Mouse (Mus musculus) thymus, adult 2 months (tissue): ENCODE results near the gene Man1c1. TPM values are rescaled to one million over a fixed set of nuclear protein-coding genes. Genes with fewer than 3 reads are reported as not detected.

Experiments
- DNase-seq: peaks from one replicate; pipeline ENCODE4 v3.0.0; 2021
- H3K27ac ChIP-seq: fragments of 200-500 bp; 2 replicates; pipeline ENCODE4 v1.5.1; 2012; ENCODE audit warnings: low read length, control low read depth; ENCODE audit not compliant: control insufficient read depth, insufficient read depth
- H3K27me3 ChIP-seq: fragments of 200-500 bp; 2 replicates; pipeline ENCODE4 v1.6.1; 2012; ENCODE audit warnings: mild to moderate bottlenecking, low read length, moderate library complexity, mixed read lengths; ENCODE audit not compliant: control insufficient read depth, insufficient read depth
- H3K36me3 ChIP-seq: fragments of 200-500 bp; 2 replicates; pipeline ENCODE4 v1.6.1; 2012; ENCODE audit warnings: mild to moderate bottlenecking, low read length, moderate library complexity; ENCODE audit not compliant: control insufficient read depth, insufficient read depth
- H3K4me1 ChIP-seq: fragments of 200-500 bp; replicated peaks from 2 replicates; pipeline ENCODE4 v1.6.1; 2012; ENCODE audit warnings: low read length; ENCODE audit not compliant: control insufficient read depth, insufficient read depth
- H3K4me3 ChIP-seq: fragments of 200-500 bp; 2 replicates; pipeline ENCODE4 v1.5.1; 2012; ENCODE audit warnings: mild to moderate bottlenecking, low read length, control low read depth, moderate library complexity; ENCODE audit not compliant: control insufficient read depth, insufficient read depth
- CTCF ChIP-seq: fragments of 200-500 bp; IDR thresholded peaks from 2 replicates; pipeline ENCODE4 v1.5.1; 2012; ENCODE audit warnings: mild to moderate bottlenecking, control low read depth, low read length, moderate library complexity, borderline replicate concordance; ENCODE audit not compliant: control insufficient read depth, poor library complexity, insufficient read depth; ENCODE audit errors: extremely low read depth
- POLR2A ChIP-seq: fragments of 200-500 bp; IDR thresholded peaks from 2 replicates; pipeline ENCODE4 v1.6.1; 2012; ENCODE audit warnings: mild to moderate bottlenecking, low read length, control low read depth, moderate library complexity; ENCODE audit not compliant: control insufficient read depth, poor library complexity, insufficient read depth; ENCODE audit errors: extremely low read depth
- WGBS: fragments of 180-500 bp; shearing (Covaris S2); methylation state at CpG from one replicate; pipeline ENCODE4 v1.1.7; 2018; 5-methylcytosine and 5-hydroxymethylcytosine counted together
- polyA plus RNA-seq: library from polyadenylated mRNA; depleted of rRNA; stranded (reverse); fragments of >200 nt; gene quantifications from 2 replicates; pipeline ENCODE4 v1.2.3, GENCODE M21; 2012; rRNA removed

The Man1c1 gene
- polyA plus RNA-seq, 1 experiment = 5.5 TPM

DNA sequence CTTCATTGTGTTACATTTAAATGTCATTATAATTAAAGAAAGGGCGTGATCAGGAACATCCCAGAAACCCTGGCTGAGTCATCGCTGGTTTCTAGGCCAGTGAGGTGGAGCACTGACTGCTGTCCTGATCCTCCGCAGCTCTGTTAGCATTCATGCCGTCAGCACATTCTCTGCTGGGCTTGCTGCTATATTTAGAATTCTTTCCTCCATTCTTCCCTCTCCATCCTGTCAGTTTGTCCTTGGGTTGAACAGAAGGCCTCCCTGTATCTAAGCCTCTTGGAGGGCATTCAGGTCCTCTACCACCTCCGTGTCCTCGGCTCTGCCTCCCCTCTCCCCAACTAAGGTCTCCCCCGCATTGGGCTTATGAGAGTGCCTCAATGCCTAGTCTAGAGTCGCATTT, 187.1 kb downstream of the Man1c1 start:
- H3K27ac ChIP-seq = no peak overlapping the region
- WGBS = 91% methylated on average over 8 of the region's 8 CpGs

DNA sequence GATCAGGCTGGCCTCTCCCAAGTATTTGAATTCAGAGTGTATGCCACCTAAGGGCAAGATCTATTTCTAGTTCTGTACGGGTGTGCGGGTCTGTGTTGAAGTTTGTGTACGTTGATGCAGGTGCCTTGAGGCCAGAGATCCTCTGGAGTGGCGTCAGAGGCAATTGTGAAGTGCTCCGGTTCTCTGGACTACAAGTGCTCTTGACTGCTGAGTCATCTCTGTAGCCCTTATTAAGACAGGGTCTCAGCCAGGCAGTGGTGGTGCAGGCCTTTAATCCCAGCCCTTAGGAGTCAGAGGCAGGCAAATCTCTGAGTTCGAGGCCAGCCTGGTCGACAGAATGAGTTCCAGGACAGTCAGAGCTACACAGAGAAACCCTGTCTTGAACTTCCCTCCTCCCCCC, 188.5 kb downstream of the Man1c1 start:
- H3K27ac ChIP-seq = no peak overlapping the region
- H3K4me1 ChIP-seq = peaks cover 10% of the 10 kb centered on the region

More for the DNA sequence above, 187.1 kb downstream of the Man1c1 start:
- no peak for DNase-seq
- H3K27me3 ChIP-seq = no peaks in the 10 kb centered on the region
- no peak for TF ChIP-seq POLR2A
- no peak for TF ChIP-seq CTCF
- peaks cover 5% of the 10 kb centered on the region for H3K4me1 ChIP-seq
- no peaks in the 10 kb centered on the region for H3K36me3 ChIP-seq
- H3K4me3 ChIP-seq = no peak overlapping the region

DNA sequence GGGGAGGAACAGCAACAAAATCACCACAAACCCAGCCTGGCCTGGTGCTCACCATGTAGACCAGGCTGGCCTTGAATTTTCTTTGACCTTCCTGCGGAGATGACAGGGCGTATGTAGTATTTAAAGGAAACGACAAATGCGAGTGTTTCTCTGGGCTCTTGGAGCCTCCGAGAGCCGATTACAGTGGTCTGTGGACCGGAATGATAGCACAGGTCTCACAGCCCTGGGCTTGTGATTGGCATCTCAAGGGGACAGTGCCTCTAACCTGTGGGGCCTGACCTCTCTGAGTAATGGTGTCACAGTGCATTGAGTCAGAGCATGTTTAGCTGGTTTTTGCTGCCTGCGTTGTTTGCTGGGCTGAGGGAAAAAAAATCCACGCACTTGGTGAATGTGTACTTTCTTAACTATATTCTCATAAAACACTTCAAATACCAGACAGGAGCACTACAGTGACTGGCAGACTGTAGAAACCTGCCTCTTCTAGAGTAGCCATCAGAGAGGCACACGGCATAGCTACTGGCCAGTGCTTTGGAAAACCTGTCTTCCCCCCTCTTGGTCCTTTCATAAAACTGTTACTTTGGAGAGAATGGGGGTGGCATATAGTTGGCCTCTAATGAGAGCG, 189.7 kb downstream of the Man1c1 start:
- no peak for DNase-seq
- Histone ChIP-seq H3K27me3 (no peaks in the 10 kb centered on the region), H3K36me3 (no peaks in the 10 kb centered on the region), H3K4me3 (no peak overlapping the region), H3K27ac (no peak overlapping the region), H3K4me1 (peaks cover 10% of the 10 kb centered on the region)
- WGBS = 96% methylated on average over 11 of the region's 11 CpGs
- TF ChIP-seq POLR2A = no peak
- TF ChIP-seq CTCF = no peak

More for the DNA sequence above, 188.5 kb downstream of the Man1c1 start:
- no peaks in the 10 kb centered on the region for H3K36me3 ChIP-seq
- WGBS = 86% methylated on average over 7 of the region's 7 CpGs
- DNase-seq = no peak
- H3K27me3 ChIP-seq = no peaks in the 10 kb centered on the region
- no peak for TF ChIP-seq CTCF
- no peak for TF ChIP-seq POLR2A
- no peak overlapping the region for H3K4me3 ChIP-seq

DNA sequence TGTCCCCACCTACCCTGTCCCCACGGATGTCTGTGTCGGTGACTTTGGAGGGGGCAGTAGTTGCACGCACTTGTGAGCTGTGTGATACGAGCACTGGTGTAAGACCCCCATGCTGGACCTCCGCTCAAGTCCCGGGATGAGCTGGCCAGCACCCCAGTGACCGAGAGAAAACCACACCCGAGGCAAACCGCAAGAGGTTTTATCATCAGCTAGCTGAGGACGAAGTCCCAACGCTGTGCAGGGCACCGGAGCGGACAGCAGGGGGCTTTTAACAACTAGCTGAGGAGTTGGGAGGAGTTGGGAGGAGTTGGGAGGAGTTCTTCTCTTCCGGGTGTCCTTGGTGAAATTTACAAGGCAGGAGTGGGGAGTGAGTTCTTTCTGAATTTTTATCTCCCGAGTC, 191.3 kb downstream of the Man1c1 start:
- no peaks in the 10 kb centered on the region for H3K36me3 ChIP-seq
- no peak overlapping the region for H3K27ac ChIP-seq
- peak; percentile 46 for DNase-seq
- H3K4me1 ChIP-seq = peaks cover 10% of the 10 kb centered on the region
- H3K4me3 ChIP-seq = peak overlapping the region; percentile 12; the same call in 1 of the 2 replicates
- TF ChIP-seq POLR2A (no peak), CTCF (0 out of 2 replicates have a peak, but pooled peaks have one; percentile 54)
- no peaks in the 10 kb centered on the region for H3K27me3 ChIP-seq
- 11% methylated on average over 15 of the region's 15 CpGs for WGBS

DNA sequence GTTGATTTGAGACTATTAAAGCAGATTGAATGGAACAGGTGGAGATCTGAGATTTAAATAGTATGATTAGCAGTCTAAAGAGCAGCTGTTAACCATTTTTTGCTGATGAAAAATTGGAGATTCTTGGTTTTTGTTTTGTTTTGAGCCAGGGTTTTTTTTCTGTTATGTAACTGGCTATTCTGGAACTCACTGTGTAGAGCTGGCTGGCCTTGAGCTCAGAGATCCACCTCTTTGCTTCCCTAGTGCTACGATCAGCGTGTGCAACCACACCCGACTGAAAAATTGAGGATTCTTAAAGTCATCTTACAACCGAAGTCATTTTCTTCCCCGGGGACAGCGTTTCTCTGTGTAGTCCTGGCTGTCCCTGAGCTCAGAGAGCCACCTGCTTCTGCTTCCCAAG, 192.4 kb downstream of the Man1c1 start:
- WGBS = 48% methylated on average over 6 of the region's 6 CpGs
- TF ChIP-seq CTCF (no peak), POLR2A (no peak)

More for the DNA sequence above, 192.4 kb downstream of the Man1c1 start:
- Histone ChIP-seq H3K4me3 (no peak overlapping the region), H3K4me1 (peaks cover 10% of the 10 kb centered on the region), H3K36me3 (no peaks in the 10 kb centered on the region), H3K27me3 (no peaks in the 10 kb centered on the region), H3K27ac (no peak overlapping the region)
- DNase-seq = no peak

Other genes with a start within 250 kb of the Man1c1 start
- gene Stmn1, start 236.0 kb downstream of the Man1c1 start, polyA plus RNA-seq = 134 and 274 TPM in 2 replicates
- gene Paqr7, start 207.6 kb downstream of the Man1c1 start, polyA plus RNA-seq = 47.6 and 52.0 TPM in 2 replicates
- 2.1 and 3.8 TPM in 2 replicates for gene Aunip, start 193.3 kb downstream of the Man1c1 start, polyA plus RNA-seq
- gene Mtfr1l, start 168.9 kb downstream of the Man1c1 start, polyA plus RNA-seq = 69.2 and 77.3 TPM in 2 replicates
- 7.9 and 9.1 TPM in 2 replicates for gene Selenon, start 152.1 kb downstream of the Man1c1 start, polyA plus RNA-seq
- gene Ldlrap1, start 63.7 kb upstream of the Man1c1 start, polyA plus RNA-seq = 25.3 and 26.0 TPM in 2 replicates
- 12.0 and 15.0 TPM in 2 replicates for gene Maco1, start 149.1 kb upstream of the Man1c1 start, polyA plus RNA-seq
- gene Rhd, start 160.2 kb upstream of the Man1c1 start, polyA plus RNA-seq = 0.38 TPM in 1 of 2 replicates, not detected in the other
- 196 and 226 TPM in 2 replicates for gene Tmem50a, start 210.7 kb upstream of the Man1c1 start, polyA plus RNA-seq
- 1,774 and 1,821 TPM in 2 replicates for gene Rsrp1, start 219.3 kb upstream of the Man1c1 start, polyA plus RNA-seq
- 36.8 and 42.8 TPM in 2 replicates for gene Syf2, start 226.6 kb upstream of the Man1c1 start, polyA plus RNA-seq